Mouse (Mus musculus): Measurements from ENCODE around the gene Slitrk3. TPM values are rescaled to one million over a fixed set of nuclear protein-coding genes. Genes with fewer than 3 reads are reported as not detected.
"Not testable (repeated sequence)": the region's sequence is repeated elsewhere in the genome, so short reads cannot be mapped to it uniquely, and the experiment has no call there.

The Slitrk3 gene
- polyA plus RNA-seq (2015; fragmentation: Nextera tagmentation; extraction: Ambion mirVana): 0.03 TPM in 2 replicates

GRCm38 (mm10) chr3:73057197-73057811, at the start of gene Slitrk3:
Slitrk3 (minus strand) TSS chr3:73057803.
- Histone ChIP-seq H3K4me2 (peak within 1 kb of the TSS; percentile 53), H3K9ac (no peak within 1 kb of the TSS), H3K27ac (replicated peaks) (no peak within 1 kb of the TSS), H3K36me3 (replicated peaks) (no peaks in the 10 kb centered on the region), H3K9me3 (replicated peaks) (no peaks in the 10 kb centered on the region), H3K27me3 (peaks cover 42% of the 10 kb centered on the region), H3K4me3 (replicated peaks) (peak within 1 kb of the TSS; percentile 27; the same call in 1 of the 2 replicates), H3K4me1 (replicated peaks) (no peaks in the 10 kb centered on the region)
- WGBS (ENCODE audit: insufficient replicate concordance): under 1% methylated on average over 44 of the region's 44 CpGs
- no peak for ATAC-seq (ENCODE audit: insufficient read depth)

GRCm38 (mm10) chr3:73094445-73094844, 36.8 kb upstream of the Slitrk3 start:
- ATAC-seq (ENCODE audit: insufficient read depth): not testable (repeated sequence)

GRCm38 (mm10) chr3:73084620-73085019, 27.0 kb upstream of the Slitrk3 start:
- H3K36me3 ChIP-seq (replicated peaks): no peaks in the 10 kb centered on the region
- H3K4me2 ChIP-seq: no peak overlapping the region
- no peak overlapping the region for H3K4me3 ChIP-seq (replicated peaks)
- no peaks in the 10 kb centered on the region for H3K27me3 ChIP-seq
- no peak overlapping the region for H3K27ac ChIP-seq (replicated peaks)
- ATAC-seq (ENCODE audit: insufficient read depth): no peak
- no peaks in the 10 kb centered on the region for H3K4me1 ChIP-seq (replicated peaks)
- no peak overlapping the region for H3K9ac ChIP-seq
- 51% methylated on average over 5 of the region's 5 CpGs for WGBS (ENCODE audit: insufficient replicate concordance)
- no peaks in the 10 kb centered on the region for H3K9me3 ChIP-seq (replicated peaks)

More at GRCm38 (mm10) chr3:73094445-73094844, 36.8 kb upstream of the Slitrk3 start:
- H3K27ac ChIP-seq (replicated peaks); H3K9ac ChIP-seq; H3K36me3 ChIP-seq (replicated peaks); H3K4me2 ChIP-seq; H3K27me3 ChIP-seq; H3K9me3 ChIP-seq (replicated peaks); H3K4me3 ChIP-seq (replicated peaks); H3K4me1 ChIP-seq (replicated peaks): not testable (repeated sequence)
- 78% methylated on average over 2 of the region's 2 CpGs for WGBS (ENCODE audit: insufficient replicate concordance)

- Histone ChIP-seq H3K4me3 (replicated peaks) (no peak overlapping the region), H3K27me3 (no peaks in the 10 kb centered on the region), H3K27ac (replicated peaks) (no peak overlapping the region), H3K9ac (no peak overlapping the region), H3K36me3 (replicated peaks) (no peaks in the 10 kb centered on the region), H3K4me2 (peak overlapping the region; percentile 46), H3K9me3 (replicated peaks) (no peaks in the 10 kb centered on the region), H3K4me1 (replicated peaks) (no peaks in the 10 kb centered on the region)
- 13% methylated on average over 20 of the region's 20 CpGs for WGBS (ENCODE audit: insufficient replicate concordance)
- no peak for ATAC-seq (ENCODE audit: insufficient read depth)
These were observed 8.5 kb upstream of the Slitrk3 start for GRCm38 (mm10) chr3:73065823-73066755.

GRCm38 (mm10) chr3:73058190-73058589, 587 bp upstream of the Slitrk3 start:
- H3K36me3 ChIP-seq (replicated peaks): no peaks in the 10 kb centered on the region
- no peak overlapping the region for H3K27ac ChIP-seq (replicated peaks)
- H3K27me3 ChIP-seq: peaks cover 40% of the 10 kb centered on the region
- H3K4me1 ChIP-seq (replicated peaks): no peaks in the 10 kb centered on the region
- H3K4me3 ChIP-seq (replicated peaks): no peak overlapping the region
- H3K4me2 ChIP-seq: no peak overlapping the region
- ATAC-seq (ENCODE audit: insufficient read depth): no peak
- 7% methylated on average over 4 of the region's 4 CpGs for WGBS (ENCODE audit: insufficient replicate concordance)
- H3K9me3 ChIP-seq (replicated peaks): no peaks in the 10 kb centered on the region
- no peak overlapping the region for H3K9ac ChIP-seq

GRCm38 (mm10) chr3:73056492-73057196, 959 bp downstream of the Slitrk3 start:
- H3K9me3 ChIP-seq (replicated peaks): no peaks in the 10 kb centered on the region
- H3K4me3 ChIP-seq (replicated peaks): no peak overlapping the region
- H3K27me3 ChIP-seq: peaks cover 42% of the 10 kb centered on the region
- H3K4me2 ChIP-seq: peak overlapping the region; percentile 53; the same call in 1 of the 2 replicates
- WGBS (ENCODE audit: insufficient replicate concordance): 2% methylated on average over 32 of the region's 32 CpGs
- ATAC-seq (ENCODE audit: insufficient read depth): no peak
- no peak overlapping the region for H3K9ac ChIP-seq
- H3K36me3 ChIP-seq (replicated peaks): no peaks in the 10 kb centered on the region
- no peak overlapping the region for H3K27ac ChIP-seq (replicated peaks)
- no peaks in the 10 kb centered on the region for H3K4me1 ChIP-seq (replicated peaks)

- peaks cover 42% of the 10 kb centered on the region for H3K27me3 ChIP-seq
- WGBS (ENCODE audit: insufficient replicate concordance): 37% methylated on average over 5 of the region's 5 CpGs
These were observed 1.6 kb downstream of the Slitrk3 start for GRCm38 (mm10) chr3:73056044-73056438.

GRCm38 (mm10) chr3:73055399-73056043, 2.1 kb downstream of the Slitrk3 start:
- WGBS (ENCODE audit: insufficient replicate concordance): 31% methylated on average over 7 of the region's 7 CpGs
- H3K27ac ChIP-seq (replicated peaks): no peak overlapping the region
- H3K4me2 ChIP-seq: no peak overlapping the region
- H3K36me3 ChIP-seq (replicated peaks): no peaks in the 10 kb centered on the region
- no peaks in the 10 kb centered on the region for H3K4me1 ChIP-seq (replicated peaks)
- H3K9me3 ChIP-seq (replicated peaks): no peaks in the 10 kb centered on the region
- ATAC-seq (ENCODE audit: insufficient read depth): no peak
- H3K27me3 ChIP-seq: peaks cover 42% of the 10 kb centered on the region
- H3K4me3 ChIP-seq (replicated peaks): no peak overlapping the region
- no peak overlapping the region for H3K9ac ChIP-seq

More at GRCm38 (mm10) chr3:73056044-73056438, 1.6 kb downstream of the Slitrk3 start:
- Histone ChIP-seq H3K36me3 (replicated peaks) (no peaks in the 10 kb centered on the region), H3K4me1 (replicated peaks) (no peaks in the 10 kb centered on the region), H3K9me3 (replicated peaks) (no peaks in the 10 kb centered on the region), H3K4me2 (no peak overlapping the region), H3K9ac (no peak overlapping the region), H3K4me3 (replicated peaks) (no peak overlapping the region), H3K27ac (replicated peaks) (no peak overlapping the region)
- no peak for ATAC-seq (ENCODE audit: insufficient read depth)

- Histone ChIP-seq H3K4me2 (peak overlapping the region; percentile 32), H3K4me3 (replicated peaks) (0 out of 2 replicates have a peak overlapping the region, but pooled peaks have one; percentile 17), H3K9ac (no peak overlapping the region), H3K27me3 (peaks cover 40% of the 10 kb centered on the region), H3K27ac (replicated peaks) (no peak overlapping the region), H3K9me3 (replicated peaks) (no peaks in the 10 kb centered on the region), H3K36me3 (replicated peaks) (no peaks in the 10 kb centered on the region), H3K4me1 (replicated peaks) (no peaks in the 10 kb centered on the region)
- no peak for ATAC-seq (ENCODE audit: insufficient read depth)
- 2% methylated on average over 26 of the region's 26 CpGs for WGBS (ENCODE audit: insufficient replicate concordance)
These were observed 4.1 kb downstream of the Slitrk3 start for GRCm38 (mm10) chr3:73053451-73053931.

- Histone ChIP-seq H3K27me3 (no peaks in the 10 kb centered on the region), H3K4me2 (no peak overlapping the region), H3K4me3 (replicated peaks) (no peak overlapping the region), H3K4me1 (replicated peaks) (no peaks in the 10 kb centered on the region), H3K27ac (replicated peaks) (no peak overlapping the region), H3K9me3 (replicated peaks) (no peaks in the 10 kb centered on the region), H3K9ac (no peak overlapping the region), H3K36me3 (replicated peaks) (no peaks in the 10 kb centered on the region)
- 2% methylated on average over 3 of the region's 3 CpGs for WGBS (ENCODE audit: insufficient replicate concordance)
- ATAC-seq (ENCODE audit: insufficient read depth): no peak
These were observed 11.4 kb downstream of the Slitrk3 start for GRCm38 (mm10) chr3:73046248-73046647.
